Mouse (Mus musculus): ENCODE measurements at regions not wholly inside any gene's neighbourhood (a gene's known extent, or its start where the extent isn't known, plus 50 kb on each side); places are given as distances from the start of the nearest gene placed in this dataset.

GRCm38 (mm10) chr2:30685137-30685860, 90.5 kb downstream of the Cstad start:
- TF ChIP-seq GATA2 (IDR thresholded peaks at IDR 0.05; ENCODE audit: borderline replicate concordance, low read depth, low read length), result no peak
- no peak for TF ChIP-seq GATA1 (IDR thresholded peaks at IDR 0.05; ENCODE audit: borderline replicate concordance, low read length)
- Histone ChIP-seq H3K4me3 (ENCODE audit: low read depth, low read length) (no peak overlapping the region), H3K4me1 (ENCODE audit: insufficient read depth, low read depth, low read length) (peaks cover 15% of the 10 kb centered on the region), H3K27me3 (ENCODE audit: insufficient read depth, low read length) (peaks cover 19% of the 10 kb centered on the region), H3K9me3 (replicated peaks) (peaks cover under 1% of the 10 kb centered on the region; the same call in 1 of the 2 replicates), H3K36me3 (replicated peaks) (no peaks in the 10 kb centered on the region)
- no peak for ATAC-seq (ENCODE audit: extremely low read depth, insufficient number of reproducible peaks, low FRiP score, poor library complexity, severe bottlenecking)
- DNase-seq (ENCODE audit: low spot score), result no peak

DNA sequence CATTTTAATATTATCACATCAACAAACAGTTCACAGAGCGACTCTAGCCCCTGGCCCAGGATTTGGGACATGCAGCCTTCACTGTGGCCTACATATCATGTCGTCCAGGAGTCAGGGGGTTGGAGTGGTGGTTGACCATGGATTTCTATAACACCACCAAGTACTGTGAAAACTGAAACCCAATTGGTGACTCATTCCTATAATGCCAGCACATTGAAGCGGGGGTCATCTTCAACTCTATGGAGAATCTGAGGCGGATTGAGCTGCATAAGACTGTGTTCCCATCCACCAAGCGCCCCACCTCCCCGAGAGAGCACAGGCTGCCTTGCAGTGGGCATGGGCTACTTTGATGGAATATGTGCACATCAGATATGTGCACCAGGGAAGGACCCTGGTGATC, 89.6 kb downstream of the Cstad start:
- Histone ChIP-seq H3K9me3 (replicated peaks) (peaks cover 5% of the 10 kb centered on the region; the same call in 1 of the 2 replicates), H3K4me1 (ENCODE audit: insufficient read depth, low read depth, low read length) (peaks cover 6% of the 10 kb centered on the region), H3K4me3 (ENCODE audit: low read depth, low read length) (no peak overlapping the region), H3K27me3 (ENCODE audit: insufficient read depth, low read length) (peaks cover 16% of the 10 kb centered on the region), H3K36me3 (replicated peaks) (no peaks in the 10 kb centered on the region)
- ATAC-seq (ENCODE audit: extremely low read depth, insufficient number of reproducible peaks, low FRiP score, poor library complexity, severe bottlenecking) (no peak), DNase-seq (ENCODE audit: low spot score) (no peak)
- TF ChIP-seq GATA2 (IDR thresholded peaks at IDR 0.05; ENCODE audit: borderline replicate concordance, low read depth, low read length) (no peak), TAL1 (conservative IDR thresholded peaks at IDR 0.05; ENCODE audit: low read depth, low read length) (no peak), GATA1 (IDR thresholded peaks at IDR 0.05; ENCODE audit: borderline replicate concordance, low read length) (no peak), POLR2AphosphoS5 (IDR thresholded peaks at IDR 0.05; ENCODE audit: insufficient replicate concordance, low read depth, low read length) (no peak), CTCF (IDR thresholded peaks at IDR 0.05; ENCODE audit: low read depth, low read length) (no peak)

DNA sequence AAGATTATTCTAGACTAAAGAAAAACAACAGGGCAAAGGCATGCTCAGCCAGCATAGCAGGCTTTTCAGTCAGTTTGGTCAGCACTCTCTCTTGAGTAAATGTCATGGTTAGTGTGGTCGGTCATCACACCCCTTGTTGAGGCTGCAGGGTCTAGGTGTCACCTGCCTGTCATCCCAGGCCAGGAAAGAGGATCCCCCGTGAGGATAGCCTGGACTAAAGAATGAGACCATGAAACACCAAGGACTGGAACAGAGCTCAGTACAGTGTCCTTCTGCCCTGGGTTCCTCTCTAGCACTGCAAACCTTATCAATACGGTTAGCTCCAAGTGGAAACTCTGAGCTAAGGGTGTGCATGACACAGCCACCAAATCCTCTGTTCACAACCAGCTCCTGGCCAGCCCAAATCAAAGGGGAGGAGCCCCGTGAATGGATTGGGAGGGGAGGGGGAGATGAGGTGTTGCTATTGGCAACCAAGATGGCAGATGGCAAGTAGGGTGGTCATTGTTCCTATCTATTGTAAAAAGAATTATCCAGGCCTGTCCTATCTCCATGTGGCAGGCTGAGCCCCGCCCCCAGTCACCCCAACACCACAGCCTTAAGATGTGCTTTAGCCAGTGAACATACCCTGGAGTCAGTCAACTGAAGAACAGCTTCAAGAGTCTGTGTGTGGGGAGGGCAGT, 87.4 kb downstream of the Cstad start:
- no peak for ATAC-seq (ENCODE audit: extremely low read depth, insufficient number of reproducible peaks, low FRiP score, poor library complexity, severe bottlenecking)
- H3K9me3 ChIP-seq (replicated peaks), result peaks cover 5% of the 10 kb centered on the region; the same call in 1 of the 2 replicates
- peaks cover 12% of the 10 kb centered on the region for H3K27me3 ChIP-seq (ENCODE audit: insufficient read depth, low read length)
- DNase-seq (ENCODE audit: low spot score), result no peak
- H3K36me3 ChIP-seq (replicated peaks), result no peaks in the 10 kb centered on the region
- no peaks in the 10 kb centered on the region for H3K4me1 ChIP-seq (ENCODE audit: insufficient read depth, low read depth, low read length)
- TF ChIP-seq GATA1 (IDR thresholded peaks at IDR 0.05; ENCODE audit: borderline replicate concordance, low read length) (no peak), POLR2AphosphoS5 (IDR thresholded peaks at IDR 0.05; ENCODE audit: insufficient replicate concordance, low read depth, low read length) (no peak), TAL1 (conservative IDR thresholded peaks at IDR 0.05; ENCODE audit: low read depth, low read length) (no peak), GATA2 (IDR thresholded peaks at IDR 0.05; ENCODE audit: borderline replicate concordance, low read depth, low read length) (no peak), CTCF (IDR thresholded peaks at IDR 0.05; ENCODE audit: low read depth, low read length) (no peak)
- no peak overlapping the region for H3K4me3 ChIP-seq (ENCODE audit: low read depth, low read length)

DNA sequence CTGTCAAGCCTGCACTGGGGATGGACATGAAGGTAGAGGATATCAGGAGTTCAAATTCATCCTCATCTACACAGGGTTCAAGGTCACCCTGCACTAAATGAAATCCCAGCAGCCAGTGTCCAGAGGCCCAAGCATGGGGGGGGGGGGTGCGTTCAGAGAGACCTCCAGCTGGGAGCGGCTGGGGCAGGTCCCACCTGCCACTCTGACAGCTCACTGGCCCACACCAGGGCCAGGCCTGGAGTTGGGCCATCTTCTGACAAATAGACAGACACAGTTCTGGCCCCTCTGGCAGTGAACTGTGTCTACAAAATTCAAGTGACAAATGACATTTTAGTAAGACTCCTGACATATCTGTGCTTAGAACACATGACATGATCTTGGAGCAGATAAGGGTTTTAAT, 86.8 kb downstream of the Cstad start:
- no peaks in the 10 kb centered on the region for H3K36me3 ChIP-seq (replicated peaks)
- no peak for ATAC-seq (ENCODE audit: extremely low read depth, insufficient number of reproducible peaks, low FRiP score, poor library complexity, severe bottlenecking)
- no peak for DNase-seq (ENCODE audit: low spot score)
- peaks cover 14% of the 10 kb centered on the region for H3K27me3 ChIP-seq (ENCODE audit: insufficient read depth, low read length)
- TF ChIP-seq GATA1 (IDR thresholded peaks at IDR 0.05; ENCODE audit: borderline replicate concordance, low read length) (no peak), CTCF (IDR thresholded peaks at IDR 0.05; ENCODE audit: low read depth, low read length) (no peak), GATA2 (IDR thresholded peaks at IDR 0.05; ENCODE audit: borderline replicate concordance, low read depth, low read length) (no peak), POLR2AphosphoS5 (IDR thresholded peaks at IDR 0.05; ENCODE audit: insufficient replicate concordance, low read depth, low read length) (no peak), TAL1 (conservative IDR thresholded peaks at IDR 0.05; ENCODE audit: low read depth, low read length) (no peak)
- H3K4me3 ChIP-seq (ENCODE audit: low read depth, low read length), result no peak overlapping the region
- no peaks in the 10 kb centered on the region; the same call in 1 of the 2 replicates for H3K4me1 ChIP-seq (ENCODE audit: insufficient read depth, low read depth, low read length)
- peaks cover 5% of the 10 kb centered on the region; the same call in 1 of the 2 replicates for H3K9me3 ChIP-seq (replicated peaks)

DNA sequence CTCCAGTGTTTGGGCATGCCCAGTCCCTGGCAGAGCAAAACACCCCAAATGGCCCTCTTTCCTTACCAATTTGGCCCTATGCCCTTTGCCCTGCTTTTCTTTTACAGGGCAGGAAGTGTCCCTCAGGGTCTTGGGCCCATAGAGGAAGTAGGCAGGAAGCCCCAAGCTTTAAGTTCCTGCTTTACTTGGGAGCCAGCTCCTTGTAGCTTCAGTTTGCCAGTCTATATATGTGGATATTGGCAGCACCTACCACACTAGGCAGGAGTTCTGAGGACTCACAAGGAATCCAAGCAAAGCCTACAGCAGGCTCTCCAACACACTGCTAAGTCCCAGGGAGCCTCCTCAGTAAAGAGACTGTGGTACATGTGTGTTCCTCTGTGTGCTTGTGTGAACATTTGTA, 84.2 kb downstream of the Cstad start:
- H3K4me3 ChIP-seq (ENCODE audit: low read depth, low read length), result no peak overlapping the region
- H3K4me1 ChIP-seq (ENCODE audit: insufficient read depth, low read depth, low read length), result no peaks in the 10 kb centered on the region; the same call in 1 of the 2 replicates
- H3K27me3 ChIP-seq (ENCODE audit: insufficient read depth, low read length), result peaks cover 26% of the 10 kb centered on the region
- ATAC-seq (ENCODE audit: extremely low read depth, insufficient number of reproducible peaks, low FRiP score, poor library complexity, severe bottlenecking) (no peak), DNase-seq (ENCODE audit: low spot score) (no peak)
- peaks cover 5% of the 10 kb centered on the region; the same call in 1 of the 2 replicates for H3K9me3 ChIP-seq (replicated peaks)
- TF ChIP-seq CTCF (IDR thresholded peaks at IDR 0.05; ENCODE audit: low read depth, low read length) (no peak), GATA1 (IDR thresholded peaks at IDR 0.05; ENCODE audit: borderline replicate concordance, low read length) (no peak), POLR2AphosphoS5 (IDR thresholded peaks at IDR 0.05; ENCODE audit: insufficient replicate concordance, low read depth, low read length) (no peak), TAL1 (conservative IDR thresholded peaks at IDR 0.05; ENCODE audit: low read depth, low read length) (no peak), GATA2 (IDR thresholded peaks at IDR 0.05; ENCODE audit: borderline replicate concordance, low read depth, low read length) (no peak)
- H3K36me3 ChIP-seq (replicated peaks), result no peaks in the 10 kb centered on the region

GRCm38 (mm10) chr2:30677498-30677897, 82.7 kb downstream of the Cstad start:
- no peak for ATAC-seq (ENCODE audit: extremely low read depth, insufficient number of reproducible peaks, low FRiP score, poor library complexity, severe bottlenecking)
- Histone ChIP-seq H3K36me3 (replicated peaks) (no peaks in the 10 kb centered on the region), H3K4me3 (ENCODE audit: low read depth, low read length) (no peak overlapping the region), H3K27me3 (ENCODE audit: insufficient read depth, low read length) (peaks cover 26% of the 10 kb centered on the region), H3K4me1 (ENCODE audit: insufficient read depth, low read depth, low read length) (no peaks in the 10 kb centered on the region; the same call in 1 of the 2 replicates), H3K9me3 (replicated peaks) (peaks cover 5% of the 10 kb centered on the region; the same call in 1 of the 2 replicates)
- TF ChIP-seq TAL1 (conservative IDR thresholded peaks at IDR 0.05; ENCODE audit: low read depth, low read length) (no peak), GATA2 (IDR thresholded peaks at IDR 0.05; ENCODE audit: borderline replicate concordance, low read depth, low read length) (no peak), GATA1 (IDR thresholded peaks at IDR 0.05; ENCODE audit: borderline replicate concordance, low read length) (no peak), POLR2AphosphoS5 (IDR thresholded peaks at IDR 0.05; ENCODE audit: insufficient replicate concordance, low read depth, low read length) (no peak), CTCF (IDR thresholded peaks at IDR 0.05; ENCODE audit: low read depth, low read length) (no peak)
- DNase-seq (ENCODE audit: low spot score), result no peak
